Mouse (Mus musculus): ENCODE measurements around the gene Rsph9. TPM values are rescaled to one million over a fixed set of nuclear protein-coding genes. Genes with fewer than 3 reads are reported as not detected.

Rsph9 gene
- total RNA-seq, 2 experiments from 2014 or later, result 1.5 to 2.8 TPM

DNA sequence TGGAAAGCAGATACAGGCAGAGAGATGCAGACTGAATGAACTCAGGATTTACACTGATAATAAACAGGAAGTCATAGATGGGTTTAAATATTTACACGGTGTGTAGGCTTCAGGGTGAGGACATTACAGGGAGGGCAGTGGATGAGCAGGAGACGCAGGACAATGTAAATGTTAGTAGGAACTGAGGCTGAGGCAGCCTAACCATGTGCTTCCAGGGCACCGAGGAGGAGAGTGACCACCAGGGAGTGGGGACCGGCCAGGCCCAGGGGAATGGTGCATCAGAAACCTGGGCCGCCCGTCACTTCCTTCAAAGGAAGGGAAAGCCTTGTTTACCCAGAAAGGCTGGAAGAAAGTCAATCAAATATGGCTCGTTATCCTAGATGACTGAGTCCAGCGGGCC, 45.5 kb downstream of the Rsph9 start:
- DNase-seq, result no peak

DNA sequence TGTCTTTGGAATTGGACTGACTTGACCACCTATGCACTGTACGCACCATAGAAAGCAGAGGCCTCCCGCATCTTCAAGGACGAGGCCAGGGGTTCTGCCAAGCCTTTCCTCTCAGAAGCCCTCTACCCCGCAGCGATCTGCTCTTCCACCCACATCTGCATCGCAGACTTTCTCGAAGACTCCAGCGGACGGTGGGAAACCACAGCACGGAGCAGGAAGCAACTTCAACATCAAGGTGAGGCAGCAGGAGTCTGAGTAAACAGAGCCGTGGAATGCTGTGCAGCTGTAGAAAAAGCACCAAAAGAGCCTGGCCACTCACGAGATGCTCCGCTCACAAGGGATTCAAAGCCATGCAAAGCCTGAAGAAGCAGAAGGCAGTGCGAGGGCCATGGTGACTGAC, 52.1 kb downstream of the Rsph9 start:
- DNase-seq, result no peak

DNA sequence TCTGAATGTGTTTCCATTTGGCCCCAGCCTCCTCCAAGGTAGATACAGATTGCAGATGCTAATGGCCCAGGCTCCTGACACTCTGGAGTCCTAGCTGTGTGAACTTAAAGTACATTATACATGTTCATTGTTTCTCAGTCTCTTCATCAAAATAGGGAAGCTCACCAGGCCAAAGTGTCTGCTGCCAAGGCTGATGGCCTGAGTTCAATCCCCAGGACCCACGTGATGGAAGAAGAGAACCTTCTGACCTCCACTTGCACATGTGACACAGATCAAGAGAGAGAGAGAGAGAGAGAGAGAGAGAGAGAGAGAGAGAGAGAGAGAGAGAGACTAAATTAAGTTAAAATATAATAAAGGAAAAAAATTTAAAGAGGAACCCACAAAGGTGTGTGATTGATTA, 52.7 kb downstream of the Rsph9 start:
- no peak for DNase-seq

DNA sequence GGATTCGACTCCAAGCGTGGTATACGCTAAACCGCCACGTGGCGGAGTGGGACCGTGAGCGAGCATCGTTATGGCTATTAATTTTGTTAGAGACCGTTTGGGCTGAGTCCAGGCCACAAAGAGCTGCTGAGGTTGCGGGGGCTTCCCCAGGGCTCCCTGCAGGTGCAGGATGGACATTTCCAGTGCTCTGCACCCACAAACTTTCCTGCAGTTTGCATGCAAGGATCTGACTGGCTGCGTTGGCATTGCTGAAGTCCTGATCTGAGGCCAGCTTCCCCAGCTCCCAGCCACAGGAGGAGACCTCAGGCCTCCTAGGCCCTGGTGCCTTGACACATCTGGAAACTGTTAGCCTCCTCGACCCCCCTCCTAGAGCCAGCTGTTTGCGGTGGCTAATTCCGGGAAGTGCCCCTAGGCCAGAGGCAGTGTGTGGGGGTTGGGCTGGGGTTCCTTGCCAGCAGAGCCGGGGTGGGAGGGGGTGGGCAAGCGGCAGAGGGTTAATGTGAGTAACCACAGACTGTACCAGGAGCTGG, 57.6 kb downstream of the Rsph9 start:
- no peak for DNase-seq

DNA sequence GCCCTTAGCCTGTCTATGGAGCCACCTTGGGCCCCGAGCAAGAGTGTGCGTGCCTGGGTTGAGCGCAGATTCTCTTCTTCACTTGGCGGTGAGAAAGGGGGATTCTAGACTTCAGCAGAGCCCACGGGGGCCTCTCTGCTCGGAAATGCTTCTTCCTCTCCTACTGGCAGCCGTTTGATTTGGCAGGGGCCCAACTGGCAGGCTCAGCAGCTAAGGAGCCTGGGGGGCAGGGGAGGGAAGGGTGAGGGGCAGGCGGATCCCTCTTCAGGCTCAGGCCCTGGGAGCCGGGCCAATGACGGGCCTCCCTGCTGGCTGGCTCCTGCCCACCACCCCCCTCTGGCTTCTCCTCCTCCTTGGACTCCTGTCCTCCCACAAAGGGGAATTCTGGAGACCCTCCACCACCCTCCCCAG, 59.9 kb downstream of the Rsph9 start:
- peak; percentile 94 for DNase-seq

DNA sequence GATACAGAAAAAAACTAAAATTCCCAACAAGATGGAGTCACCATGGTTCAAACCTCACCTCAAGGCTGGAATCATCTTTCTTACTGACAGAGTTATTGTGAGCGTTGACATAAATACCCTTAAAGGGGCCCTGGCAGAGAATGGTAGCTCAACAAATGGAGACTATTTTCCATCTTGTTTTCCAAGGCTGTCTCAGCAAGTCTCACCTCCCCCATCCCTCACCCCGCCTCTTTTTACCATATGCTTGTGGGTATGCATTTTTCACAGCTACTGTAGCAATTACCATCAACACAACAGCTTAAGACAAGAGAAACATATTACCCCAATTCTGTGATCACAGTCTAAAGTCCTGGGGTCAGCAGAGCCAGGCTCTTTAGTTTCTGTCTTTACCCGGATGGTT, 60.6 kb downstream of the Rsph9 start:
- no peak for DNase-seq

DNA sequence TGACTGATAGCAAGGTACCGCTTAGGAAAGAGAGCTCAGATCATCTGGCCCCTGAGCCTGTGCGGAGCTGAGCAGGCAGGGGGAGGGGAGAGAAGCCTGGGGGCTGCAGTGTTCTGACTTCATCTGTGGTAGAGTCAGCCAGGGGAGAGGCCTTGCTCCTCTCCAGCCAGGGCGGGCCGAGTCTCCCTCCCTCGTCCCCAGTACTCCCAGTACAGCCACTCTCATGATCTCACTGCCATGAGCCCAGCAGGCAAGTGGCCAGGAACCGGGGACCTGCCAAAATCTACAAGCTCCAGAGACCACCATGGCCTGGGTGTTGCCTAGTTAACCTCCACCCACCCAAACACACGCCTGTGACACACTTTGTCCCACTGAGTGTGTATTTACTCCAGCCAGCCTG, 62.4 kb downstream of the Rsph9 start:
- DNase-seq, result peak; percentile 82

DNA sequence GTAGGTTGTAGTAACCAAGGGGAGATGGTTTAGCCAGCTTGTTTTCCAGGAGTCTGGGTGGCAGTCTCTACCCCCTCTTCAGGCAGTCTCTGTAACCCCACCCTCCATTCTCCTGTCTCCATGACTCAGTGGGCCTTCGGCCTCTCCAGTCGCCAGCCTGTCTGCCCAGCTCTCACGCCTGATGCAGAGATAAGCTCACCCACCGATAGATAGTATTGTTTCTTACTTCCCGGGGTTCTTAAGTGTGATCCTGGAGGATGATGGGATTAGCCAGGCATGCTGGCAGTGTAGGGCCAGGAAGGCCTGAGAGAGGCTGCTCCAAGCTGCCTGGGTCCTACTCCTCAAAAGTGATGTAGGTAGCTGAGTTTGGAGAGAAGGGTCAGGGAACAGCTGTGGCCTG, 63.0 kb downstream of the Rsph9 start:
- DNase-seq, result no peak

DNA sequence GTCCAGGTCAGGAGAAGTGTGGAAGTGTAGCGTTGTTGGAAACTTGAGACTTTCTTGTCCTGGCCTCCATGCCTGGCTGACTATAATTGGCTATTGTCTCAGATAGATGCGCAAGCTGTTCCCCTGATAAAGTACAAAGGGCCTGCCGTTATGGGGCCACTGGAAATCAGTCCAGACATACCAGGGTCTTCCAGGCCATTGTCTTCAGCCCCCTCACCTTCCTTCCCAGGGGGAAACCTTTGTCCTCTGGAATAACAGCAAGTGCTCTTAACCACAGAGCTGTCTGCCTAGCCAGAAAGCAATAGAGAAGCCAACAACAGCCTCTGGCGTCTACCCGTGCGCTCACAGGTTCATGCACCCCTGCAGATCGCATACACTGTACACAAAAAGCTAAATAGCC, 63.6 kb downstream of the Rsph9 start:
- no peak for DNase-seq

DNA sequence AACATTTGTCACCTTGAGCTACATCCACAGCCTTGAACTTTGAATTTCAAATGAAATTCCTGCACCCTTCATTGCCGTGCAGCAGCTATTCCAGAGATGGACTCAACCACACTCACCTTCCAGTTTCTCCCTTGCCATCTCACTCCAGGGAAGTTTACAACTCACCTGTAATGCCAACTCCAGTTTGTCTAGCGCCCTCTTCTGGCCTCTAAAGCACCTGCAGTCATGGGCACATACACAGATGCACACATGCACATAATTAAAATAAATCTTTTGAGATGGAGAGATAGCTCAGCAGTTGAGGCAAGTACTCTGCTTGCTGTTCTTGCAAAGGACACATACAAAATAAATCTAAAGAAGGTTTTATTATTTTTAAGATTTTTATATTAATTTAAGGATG, 65.0 kb downstream of the Rsph9 start:
- DNase-seq, result no peak

DNA sequence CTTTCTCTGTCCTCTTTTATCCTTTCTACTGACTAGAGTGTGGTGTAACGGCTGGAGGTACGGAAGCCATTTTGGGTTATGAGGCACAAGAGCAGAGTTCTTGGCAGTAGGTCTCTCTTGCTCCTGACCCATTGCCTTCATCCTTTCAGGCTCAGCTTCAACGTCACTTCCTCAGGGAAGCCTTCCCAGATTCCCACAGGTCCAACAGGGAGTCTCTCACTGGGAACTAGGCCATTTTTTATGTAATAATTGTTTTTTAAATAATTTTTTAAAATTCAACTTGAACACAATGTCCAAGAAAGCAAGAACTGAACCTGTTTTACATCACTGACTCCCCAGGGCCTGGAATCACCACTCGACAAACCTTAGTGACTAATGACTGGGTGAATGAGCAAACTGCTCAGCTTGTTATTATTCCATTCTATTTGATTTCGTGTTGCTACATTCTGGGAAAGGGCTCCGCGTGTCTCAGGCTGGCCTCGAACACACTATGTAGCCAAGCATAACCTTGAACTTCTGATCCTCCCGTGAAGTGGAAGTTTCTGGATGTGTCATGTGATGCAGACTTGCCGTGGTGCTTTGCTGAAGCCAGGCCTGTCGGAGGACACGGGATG, 66.0 kb downstream of the Rsph9 start:
- no peak for DNase-seq

DNA sequence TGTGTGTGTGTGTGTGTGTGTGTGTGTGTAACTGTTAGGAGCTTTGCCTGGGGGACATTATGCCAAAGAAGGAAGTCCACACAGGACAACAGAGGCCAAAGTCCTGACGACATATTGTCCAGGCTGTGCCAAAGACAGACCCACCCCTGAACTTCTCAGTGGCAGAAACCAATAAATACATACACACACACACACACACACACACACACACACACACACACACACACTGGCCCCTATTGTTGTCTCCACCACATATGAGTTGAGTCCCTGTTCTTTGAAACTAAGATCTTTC, 67.8 kb downstream of the Rsph9 start:
- no peak for DNase-seq

DNA sequence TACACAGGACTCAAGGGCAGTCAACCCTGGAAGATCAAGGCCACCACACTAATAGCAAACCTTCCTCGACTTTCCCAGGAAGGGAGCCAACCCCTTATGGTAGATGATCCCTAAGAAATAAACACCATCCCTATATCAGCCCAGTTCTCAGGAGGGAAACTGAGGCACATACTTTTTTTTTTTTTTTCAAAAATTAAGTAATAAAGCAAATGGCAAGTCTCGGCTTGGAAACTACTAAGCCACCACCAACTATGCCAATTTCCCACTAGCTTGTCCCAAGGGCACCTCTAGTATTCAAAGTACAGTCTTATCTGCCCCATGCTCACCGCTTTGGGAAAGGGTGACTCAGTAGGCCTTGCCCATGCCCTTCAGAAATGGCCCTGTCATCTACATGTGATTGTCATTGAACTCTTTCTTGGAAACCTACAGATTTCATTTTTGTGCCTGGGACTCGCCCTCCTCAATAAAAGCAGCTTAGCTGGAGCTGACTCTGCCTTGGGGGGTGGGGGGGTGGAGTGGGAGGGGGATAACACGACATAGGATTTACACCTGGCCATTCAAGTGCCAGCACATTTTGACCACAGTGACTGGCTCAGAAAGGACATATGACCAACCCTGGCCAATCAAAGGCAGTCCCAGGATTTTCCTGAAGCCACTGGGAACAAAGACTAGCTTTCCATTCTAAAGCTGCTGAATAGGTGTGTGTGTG, 68.3 kb downstream of the Rsph9 start:
- DNase-seq, result no peak

DNA sequence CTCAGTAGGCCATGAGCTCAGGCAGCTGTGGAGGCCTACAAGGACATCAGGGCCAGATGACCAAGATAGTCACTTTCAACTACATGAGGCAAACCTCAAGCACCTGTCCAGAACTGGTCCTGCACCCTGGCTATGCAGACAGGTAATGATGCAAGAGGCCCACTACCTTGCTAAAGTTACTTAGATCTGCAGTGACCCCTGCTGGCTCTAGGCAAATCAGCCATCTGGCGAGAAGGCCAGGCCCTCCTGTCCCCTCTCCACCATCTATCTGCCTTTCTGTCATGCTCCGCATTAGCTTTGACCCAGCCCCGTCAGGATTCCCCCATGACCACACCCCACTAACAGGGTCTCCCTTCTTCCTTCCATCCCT, 68.9 kb downstream of the Rsph9 start:
- DNase-seq, result peak; percentile 45

DNA sequence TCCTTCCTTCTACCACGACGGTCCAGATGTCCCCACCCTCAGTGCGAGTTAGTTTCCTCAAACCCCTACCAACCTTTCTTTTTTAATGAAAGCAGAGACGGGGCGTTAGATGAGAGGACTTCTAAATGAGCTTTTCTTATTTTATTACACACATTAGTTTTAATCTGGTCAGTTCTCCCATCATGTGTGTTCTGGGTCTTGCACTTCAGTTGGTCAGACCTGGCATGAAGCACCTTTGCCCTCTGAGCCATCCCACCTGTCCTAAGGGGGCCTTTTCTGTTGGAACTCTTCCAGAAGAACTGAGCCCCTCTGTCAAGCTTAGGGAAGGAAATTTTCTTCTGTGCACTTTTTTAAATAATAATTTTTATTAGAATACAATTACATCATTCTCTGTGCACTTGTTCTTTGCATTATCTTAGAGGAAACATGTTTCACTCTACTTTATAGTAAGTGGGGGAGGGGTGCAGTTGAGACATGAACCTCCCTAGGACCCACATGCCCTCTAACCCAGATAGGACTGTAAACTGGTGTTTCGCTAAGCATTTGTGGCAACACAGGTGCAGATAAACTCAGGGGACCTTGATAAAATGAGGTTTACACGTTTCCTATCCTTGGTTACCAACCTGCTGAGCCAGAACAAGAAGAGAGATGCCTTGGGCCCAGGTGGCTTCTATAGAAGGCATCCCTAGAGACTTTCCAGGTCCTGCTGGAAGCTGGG, 69.5 kb downstream of the Rsph9 start:
- no peak for DNase-seq

DNA sequence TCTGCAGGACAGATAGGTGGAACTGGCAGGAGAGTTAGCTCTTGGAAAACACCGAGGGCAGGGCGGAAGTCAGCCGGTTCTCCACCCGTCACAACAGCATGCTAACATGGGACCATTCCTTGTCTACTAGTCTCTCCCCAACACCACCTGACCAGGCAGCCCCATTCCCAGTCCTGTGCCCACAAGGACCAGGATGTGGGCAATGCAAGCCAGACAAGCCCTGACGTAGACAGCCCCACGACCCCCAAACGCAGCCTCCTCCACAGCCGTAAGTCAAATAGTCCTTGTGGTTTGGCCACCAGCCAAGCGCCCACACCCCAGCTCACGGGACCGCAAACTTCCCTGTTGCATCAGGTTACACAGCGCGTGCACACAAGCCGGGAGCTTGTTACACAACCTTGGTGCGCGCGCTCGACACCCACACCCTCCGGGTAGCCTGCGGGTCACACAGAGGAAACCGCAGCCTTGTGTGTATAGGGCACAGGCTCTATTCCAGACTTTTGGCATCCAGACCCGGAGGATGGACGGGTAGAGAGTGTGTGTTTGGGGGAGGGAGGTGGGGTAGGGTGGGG, 70.2 kb downstream of the Rsph9 start:
- DNase-seq, result peak; percentile 71

Other genes with a start within 250 kb of the Rsph9 start
- 100 to 1,000 TPM; 192 to 209 TPM for gene Vegfa, start 111.8 kb downstream of the Rsph9 start, total RNA-seq (2021)
- gene Mrps18a, start 33.2 kb downstream of the Rsph9 start, total RNA-seq (2021), result 100 to 1,000 TPM; 106 to 110 TPM
- 10 to 100 TPM; 16.2 to 17.5 TPM for gene Mad2l1bp, start 9.3 kb upstream of the Rsph9 start, total RNA-seq (2021)
- gene Gtpbp2, start 16.8 kb upstream of the Rsph9 start, total RNA-seq (2021), result 10 to 100 TPM; 78.1 to 84.9 TPM
- gene Polh, start 58.4 kb upstream of the Rsph9 start, total RNA-seq (2021), result 10 to 100 TPM; 20.3 to 21.7 TPM
- 10 to 100 TPM; 26.9 to 28.7 TPM for gene Xpo5, start 58.6 kb upstream of the Rsph9 start, total RNA-seq (2021)
- gene Polr1c, start 103.8 kb upstream of the Rsph9 start, total RNA-seq (2021), result 10 to 100 TPM; 26.2 to 30.5 TPM
- 10 to 100 TPM; 64.6 TPM for gene Yipf3, start 103.9 kb upstream of the Rsph9 start, total RNA-seq (2021)
- gene Lrrc73, start 109.3 kb upstream of the Rsph9 start, total RNA-seq (2021), result under 1 TPM; 0.81 to 0.90 TPM
- 10 to 100 TPM; 55.0 to 59.0 TPM for gene Tjap1, start 138.8 kb upstream of the Rsph9 start, total RNA-seq (2021)
- 1 to 10 TPM in 1 of 2 experiments, under 1 TPM in 1; 0.95 to 1.1 TPM for gene Dlk2, start 153.2 kb upstream of the Rsph9 start, total RNA-seq (2021)
- gene Abcc10, start 184.1 kb upstream of the Rsph9 start, total RNA-seq (2021), result 1 to 10 TPM; 5.1 to 5.8 TPM
- 10 to 100 TPM; 24.2 to 25.8 TPM for gene Zfp318, start 239.5 kb upstream of the Rsph9 start, total RNA-seq (2021)